Mouse (Mus musculus) midbrain, embryonic 10.5 days (tissue): Measurements from ENCODE around the gene Ppp1r12a. TPM values are rescaled to one million over a fixed set of nuclear protein-coding genes. Genes with fewer than 3 reads are reported as not detected.
A peak's percentile ranks its signal among the peaks of the same experiment; 100 is the strongest.

Experiments
- DNase-seq: peaks from one replicate; pipeline ENCODE4 v3.0.0-alpha.2; 2017; ENCODE audit warnings: low spot score
- H3K27ac ChIP-seq: fragments of 300-500 bp; sonication (generic); replicated peaks from 2 replicates; pipeline ENCODE4 v1.5.1; 2016; ENCODE audit warnings: mild to moderate bottlenecking
- H3K27me3 ChIP-seq: fragments of 300-500 bp; sonication (generic); 2 replicates; pipeline ENCODE4 v1.6.1; 2016; ENCODE audit warnings: low read depth, mild to moderate bottlenecking; ENCODE audit not compliant: poor library complexity, severe bottlenecking
- H3K36me3 ChIP-seq: fragments of 300-500 bp; sonication (generic); 2 replicates; pipeline ENCODE4 v1.6.1; 2016; ENCODE audit warnings: mild to moderate bottlenecking, moderate library complexity
- H3K4me1 ChIP-seq: fragments of 300-500 bp; sonication (generic); 2 replicates; pipeline ENCODE4 v1.6.1; 2016
- H3K4me3 ChIP-seq: fragments of 300-500 bp; sonication (generic); 2 replicates; pipeline ENCODE4 v1.5.1; 2016; ENCODE audit warnings: mild to moderate bottlenecking, moderate library complexity
- H3K9me3 ChIP-seq: fragments of 300-500 bp; sonication (generic); replicated peaks from 2 replicates; pipeline ENCODE4 v1.6.1; 2016; ENCODE audit warnings: mild to moderate bottlenecking
- WGBS: fragments of 180-500 bp; shearing (Covaris S2); methylation state at CpG from one replicate; pipeline ENCODE4 v1.1.7; 2016; 5-methylcytosine and 5-hydroxymethylcytosine counted together
- polyA plus RNA-seq: library from polyadenylated mRNA; unstranded; fragments of >200 nt; fragmentation: Nextera tagmentation; extraction: Ambion mirVana; gene quantifications from 2 replicates; pipeline ENCODE4 v1.2.1, GENCODE M21; 2016

The Ppp1r12a gene
- polyA plus RNA-seq, 1 experiment from 2014 or later, result 70.7 TPM

DNA sequence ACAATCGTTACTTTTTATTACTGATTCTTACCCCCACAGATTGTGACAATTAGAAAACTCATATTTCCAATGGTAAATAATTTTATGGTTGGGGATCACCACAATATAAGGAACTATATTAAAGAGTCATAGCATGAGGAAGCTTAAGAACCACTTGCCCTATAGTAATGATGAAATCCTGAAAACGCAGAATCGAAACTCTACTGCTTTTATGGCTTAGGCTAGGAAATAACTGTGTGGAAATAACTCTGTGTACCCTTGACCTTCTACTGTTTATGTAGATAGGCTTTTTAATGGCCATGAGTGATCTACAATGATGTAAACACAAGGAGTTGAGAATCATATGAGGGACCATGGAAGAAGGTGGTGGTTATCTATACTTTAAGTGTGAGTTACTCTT, 21.3 kb upstream of the Ppp1r12a start:
- 92% methylated on average over 3 of the region's 3 CpGs for WGBS
- H3K27ac ChIP-seq, result no peak overlapping the region

DNA sequence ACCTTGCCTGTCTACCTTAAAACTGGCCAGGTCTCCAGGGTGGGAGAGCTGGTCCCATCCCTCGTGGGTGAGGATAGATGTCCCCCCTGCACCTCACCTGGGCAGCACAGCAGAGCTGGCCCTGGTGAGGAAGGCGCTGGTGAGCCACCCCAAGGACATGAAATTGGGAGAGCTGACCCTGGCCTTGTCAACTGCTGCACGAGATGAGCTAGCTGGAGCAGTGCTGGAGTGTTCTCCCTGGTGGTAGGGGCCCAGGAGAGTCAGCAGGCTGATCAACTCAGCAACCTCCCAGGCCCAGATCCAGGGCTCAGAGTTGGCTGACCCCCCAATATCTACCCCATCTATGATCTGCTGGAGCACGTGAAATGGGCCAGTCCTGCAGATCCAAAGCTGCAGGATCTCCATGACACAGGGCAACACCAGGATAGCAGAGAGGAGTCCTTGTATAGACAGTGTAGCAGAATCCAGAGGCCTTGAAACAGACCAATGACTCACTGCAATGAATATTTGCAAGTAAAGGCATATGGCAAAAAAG, 17.9 kb upstream of the Ppp1r12a start:
- Histone ChIP-seq H3K27ac (no peak overlapping the region), H3K36me3 (no peaks in the 10 kb centered on the region), H3K4me1 (0 out of 2 replicates have a peak, but pooled peaks cover 5% of the 10 kb centered on the region), H3K4me3 (no peak overlapping the region), H3K9me3 (no peaks in the 10 kb centered on the region), H3K27me3 (no peaks in the 10 kb centered on the region)
- DNase-seq, result no peak
- WGBS, result 81% methylated on average over 4 of the region's 4 CpGs

More for the DNA sequence above, 21.3 kb upstream of the Ppp1r12a start:
- Histone ChIP-seq H3K4me1 (no peaks in the 10 kb centered on the region), H3K9me3 (no peaks in the 10 kb centered on the region), H3K4me3 (no peak overlapping the region), H3K36me3 (no peaks in the 10 kb centered on the region), H3K27me3 (no peaks in the 10 kb centered on the region)
- DNase-seq, result no peak

DNA sequence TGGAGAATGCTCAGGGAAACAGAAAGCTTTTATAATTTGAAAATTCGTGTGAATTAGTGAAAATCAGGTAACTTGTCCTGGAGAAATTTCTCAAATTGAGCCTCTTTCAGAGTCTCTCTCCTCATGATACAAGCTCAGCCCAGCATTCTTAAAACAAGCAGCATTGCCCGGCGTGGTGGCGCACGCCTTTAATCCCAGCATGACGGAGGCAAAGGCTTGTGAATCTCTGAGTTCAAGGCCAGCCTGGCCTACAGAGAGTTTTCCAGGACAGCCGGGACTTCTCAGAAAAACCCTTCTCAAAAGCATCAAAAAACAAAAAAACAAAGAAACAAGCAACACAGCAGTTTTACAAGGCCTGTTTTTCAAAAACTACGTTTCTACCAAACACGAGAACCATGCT, 16.3 kb upstream of the Ppp1r12a start:
- WGBS, result 83% methylated on average over 9 of the region's 9 CpGs
- Histone ChIP-seq H3K27ac (no peak overlapping the region), H3K4me1 (0 out of 2 replicates have a peak, but pooled peaks cover 5% of the 10 kb centered on the region), H3K9me3 (no peaks in the 10 kb centered on the region), H3K27me3 (no peaks in the 10 kb centered on the region), H3K36me3 (no peaks in the 10 kb centered on the region), H3K4me3 (no peak overlapping the region)
- DNase-seq, result no peak

GRCm38 (mm10) chr10:108147031-108147430, 15.0 kb upstream of the Ppp1r12a start:
- Histone ChIP-seq H3K9me3 (no peaks in the 10 kb centered on the region), H3K4me3 (no peak overlapping the region), H3K36me3 (no peaks in the 10 kb centered on the region), H3K4me1 (0 out of 2 replicates have a peak, but pooled peaks cover 5% of the 10 kb centered on the region), H3K27me3 (no peaks in the 10 kb centered on the region), H3K27ac (no peak overlapping the region)
- WGBS, result 89% methylated on average over 9 of the region's 9 CpGs
- no peak for DNase-seq

DNA sequence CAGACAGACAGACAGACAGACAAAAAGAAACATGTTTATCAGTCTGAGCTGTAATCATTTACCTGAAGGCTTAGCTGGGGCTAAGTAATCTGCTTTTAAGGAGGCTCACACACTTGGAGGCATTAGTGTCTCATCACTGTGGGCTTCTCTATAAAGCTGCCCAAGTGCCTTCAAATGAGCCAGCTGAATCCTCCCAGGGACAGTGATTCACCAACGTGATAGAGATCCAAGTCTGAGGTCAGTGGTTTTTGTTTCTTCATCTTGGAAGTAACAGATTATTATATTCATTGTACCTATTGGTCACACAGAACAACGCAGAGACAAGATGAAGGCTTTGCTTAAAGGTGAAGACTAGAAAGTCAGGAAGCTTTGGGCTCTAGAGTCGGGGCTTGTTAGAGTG, 8.7 kb upstream of the Ppp1r12a start:
- Histone ChIP-seq H3K4me3 (no peak overlapping the region), H3K36me3 (no peaks in the 10 kb centered on the region), H3K27ac (no peak overlapping the region), H3K4me1 (no peaks in the 10 kb centered on the region), H3K27me3 (no peaks in the 10 kb centered on the region), H3K9me3 (no peaks in the 10 kb centered on the region)
- no peak for DNase-seq
- 85% methylated on average over 3 of the region's 3 CpGs for WGBS

- no peaks in the 10 kb centered on the region for H3K36me3 ChIP-seq
- no peaks in the 10 kb centered on the region for H3K4me1 ChIP-seq
- H3K4me3 ChIP-seq, result no peak overlapping the region
- DNase-seq, result no peak
- no peaks in the 10 kb centered on the region for H3K9me3 ChIP-seq
- WGBS, result 80% methylated on average over 21 of the region's 21 CpGs
- no peaks in the 10 kb centered on the region for H3K27me3 ChIP-seq
- H3K27ac ChIP-seq, result no peak overlapping the region
Observed at GRCm38 (mm10) chr10:108155042-108155686, 6.8 kb upstream of the Ppp1r12a start.

DNA sequence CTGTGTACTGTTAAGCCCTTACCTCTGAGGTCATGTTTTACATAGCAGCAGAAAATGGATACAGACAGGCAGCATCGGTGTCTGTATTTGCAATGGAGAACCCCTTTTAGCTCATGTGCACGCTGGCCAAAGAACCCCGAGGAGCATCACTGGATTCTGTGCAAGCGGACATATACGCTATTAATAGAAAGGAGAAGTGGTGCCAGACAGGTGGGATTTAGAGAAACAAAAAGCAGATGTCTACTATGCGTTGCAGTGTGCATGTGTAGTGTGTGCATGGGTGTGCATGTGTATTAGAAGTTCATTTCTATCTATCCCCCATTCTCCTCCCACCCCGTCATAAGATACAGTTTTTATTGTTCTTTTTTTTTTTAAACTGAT, 6.3 kb upstream of the Ppp1r12a start:
- DNase-seq, result no peak
- H3K4me3 ChIP-seq, result no peak overlapping the region
- H3K27ac ChIP-seq, result no peak overlapping the region
- WGBS, result 91% methylated on average over 7 of the region's 7 CpGs
- H3K4me1 ChIP-seq, result peaks cover under 1% of the 10 kb centered on the region
- H3K36me3 ChIP-seq, result no peaks in the 10 kb centered on the region
- H3K9me3 ChIP-seq, result no peaks in the 10 kb centered on the region
- H3K27me3 ChIP-seq, result no peaks in the 10 kb centered on the region

DNA sequence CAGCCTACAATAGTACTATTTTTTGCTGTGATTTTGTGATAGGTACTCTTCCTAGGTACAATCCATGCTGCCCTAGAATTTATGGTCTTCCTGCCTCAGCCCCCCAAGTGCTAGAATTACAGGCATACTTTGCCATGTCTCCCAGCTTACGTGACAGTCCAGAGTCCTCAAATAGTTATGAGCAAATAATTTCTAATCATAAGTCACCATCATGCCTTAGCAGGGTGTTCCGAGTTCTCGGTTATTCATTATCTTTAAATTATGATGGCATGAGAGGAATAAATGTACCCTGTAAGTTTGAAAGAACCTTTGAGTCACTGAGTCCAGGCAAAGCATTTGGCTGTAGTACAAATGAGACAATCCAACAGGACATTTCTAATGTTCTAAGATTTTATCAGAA, 5.9 kb upstream of the Ppp1r12a start:
- Histone ChIP-seq H3K4me3 (no peak overlapping the region), H3K4me1 (peaks cover 5% of the 10 kb centered on the region), H3K27me3 (no peaks in the 10 kb centered on the region), H3K36me3 (no peaks in the 10 kb centered on the region), H3K27ac (no peak overlapping the region), H3K9me3 (no peaks in the 10 kb centered on the region)
- WGBS, result 96% methylated on average over 3 of the region's 3 CpGs
- no peak for DNase-seq

GRCm38 (mm10) chr10:108159002-108159401, 3.0 kb upstream of the Ppp1r12a start:
- WGBS, result 89% methylated on average over 14 of the region's 14 CpGs
- no peak for DNase-seq
- Histone ChIP-seq H3K4me1 (peaks cover 12% of the 10 kb centered on the region), H3K9me3 (no peaks in the 10 kb centered on the region), H3K4me3 (no peak overlapping the region), H3K27me3 (no peaks in the 10 kb centered on the region), H3K27ac (no peak overlapping the region), H3K36me3 (no peaks in the 10 kb centered on the region)

DNA sequence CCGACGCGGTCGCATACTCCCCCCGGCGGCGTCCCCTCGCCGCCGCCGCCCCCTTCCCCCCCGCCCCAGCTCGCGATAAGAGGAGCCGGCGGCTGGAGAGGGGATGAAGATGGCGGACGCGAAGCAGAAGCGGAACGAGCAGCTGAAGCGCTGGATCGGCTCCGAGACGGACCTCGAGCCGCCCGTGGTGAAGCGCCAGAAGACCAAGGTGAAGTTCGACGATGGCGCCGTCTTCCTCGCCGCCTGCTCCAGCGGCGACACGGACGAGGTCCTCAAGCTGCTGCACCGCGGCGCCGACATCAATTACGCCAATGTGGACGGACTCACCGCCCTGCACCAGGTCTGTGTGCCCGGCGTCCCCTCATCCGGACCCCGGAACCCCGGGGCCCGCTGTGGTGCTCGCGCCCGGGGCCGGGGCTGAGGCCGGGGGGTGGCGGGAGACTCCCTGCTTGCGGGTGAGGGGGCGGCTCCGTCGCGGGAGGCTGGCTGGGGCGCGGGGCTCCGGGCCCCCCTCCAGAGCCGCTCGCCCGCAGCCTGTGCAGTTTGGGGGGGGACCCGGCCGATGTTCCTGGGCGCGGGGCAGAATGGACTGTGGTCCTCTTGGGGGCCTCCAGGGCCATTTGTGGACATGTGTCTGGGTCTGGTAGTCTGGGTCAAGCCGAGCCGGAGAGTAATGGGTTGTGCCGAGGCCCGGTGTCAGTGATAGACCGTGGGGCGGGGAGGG, 466 bp downstream of the Ppp1r12a start:
- DNase-seq, result no peak
- Histone ChIP-seq H3K36me3 (0 out of 2 replicates have a peak, but pooled peaks cover 2% of the 10 kb centered on the region), H3K4me3 (peak overlapping the region; percentile 99), H3K4me1 (peaks cover 28% of the 10 kb centered on the region), H3K27me3 (no peaks in the 10 kb centered on the region), H3K9me3 (no peaks in the 10 kb centered on the region), H3K27ac (peak overlapping the region; percentile 99)
- under 1% methylated on average over 76 of the region's 79 CpGs for WGBS

DNA sequence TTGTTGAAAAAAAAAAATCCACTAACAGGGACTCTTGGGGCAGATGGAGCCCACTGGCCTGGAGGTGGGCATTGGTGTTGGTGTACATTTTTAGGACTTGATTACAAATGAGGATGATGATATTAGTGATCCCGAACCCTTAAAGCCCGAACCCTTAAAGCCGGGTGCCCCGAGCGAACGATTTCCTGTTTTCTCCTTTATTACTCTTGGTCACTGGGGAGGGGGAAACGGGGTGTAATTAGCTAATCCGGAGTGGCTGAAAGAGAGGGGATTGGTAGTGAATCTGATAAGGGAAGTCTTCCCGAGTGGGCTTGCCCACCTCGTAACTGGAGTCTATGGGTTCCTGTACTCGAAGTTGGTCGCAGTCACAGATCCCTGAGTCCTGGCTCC, 1.0 kb downstream of the Ppp1r12a start:
- WGBS, result under 1% methylated on average over 12 of the region's 12 CpGs
- Histone ChIP-seq H3K27me3 (no peaks in the 10 kb centered on the region), H3K36me3 (peaks cover 6% of the 10 kb centered on the region), H3K27ac (peak overlapping the region; percentile 99), H3K9me3 (no peaks in the 10 kb centered on the region), H3K4me3 (peak overlapping the region; percentile 99), H3K4me1 (peaks cover 28% of the 10 kb centered on the region)
- peak; percentile 46 for DNase-seq

DNA sequence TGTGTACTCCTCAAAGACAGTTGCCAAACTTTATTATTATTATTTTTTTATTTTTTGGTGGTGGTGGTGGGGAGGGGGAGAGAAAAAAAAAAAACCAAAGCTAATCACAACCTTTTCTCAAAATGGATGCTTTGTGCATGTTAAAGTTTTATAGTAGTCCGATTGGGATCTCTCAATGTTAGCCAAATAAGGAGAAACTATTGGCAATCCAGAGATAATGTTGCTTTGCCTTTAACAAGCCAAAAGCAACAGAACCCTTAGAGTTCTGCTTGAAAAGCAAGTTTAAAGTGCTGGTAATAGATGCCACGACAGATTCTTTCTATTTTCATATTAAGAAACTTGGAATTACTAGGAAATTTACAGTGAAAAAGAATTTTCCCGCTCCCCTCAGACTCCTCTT, 1.5 kb downstream of the Ppp1r12a start:
- no peak for DNase-seq
- 49% methylated on average over 3 of the region's 3 CpGs for WGBS
- Histone ChIP-seq H3K27me3 (no peaks in the 10 kb centered on the region), H3K9me3 (no peaks in the 10 kb centered on the region), H3K36me3 (peaks cover 10% of the 10 kb centered on the region), H3K4me3 (peak overlapping the region; percentile 99), H3K27ac (peak overlapping the region; percentile 99; the same call in 1 of the 2 replicates), H3K4me1 (peaks cover 28% of the 10 kb centered on the region)

- no peak for DNase-seq
- Histone ChIP-seq H3K4me1 (peaks cover 22% of the 10 kb centered on the region), H3K36me3 (peaks cover 10% of the 10 kb centered on the region), H3K9me3 (no peaks in the 10 kb centered on the region), H3K4me3 (no peak overlapping the region), H3K27me3 (no peaks in the 10 kb centered on the region), H3K27ac (no peak overlapping the region)
- 96% methylated on average over 5 of the region's 5 CpGs for WGBS
Observed at GRCm38 (mm10) chr10:108167823-108168222, 5.8 kb downstream of the Ppp1r12a start.
